Mouse (Mus musculus): ENCODE data around the gene Stard3nl.
"Not testable (repeated sequence)": the region's sequence is repeated elsewhere in the genome, so short reads cannot be mapped to it uniquely, and the experiment has no call there.

The Stard3nl gene

GRCm38 (mm10) chr13:19385226-19385625 lies 10.4 kb downstream of the Stard3nl start:
- DNase-seq (ENCODE audit: low spot score in 2 of 2): no peak

GRCm38 (mm10) chr13:19381112-19381828 lies 14.3 kb downstream of the Stard3nl start:
- no peak for DNase-seq (ENCODE audit: low spot score in 2 of 2)

DNA sequence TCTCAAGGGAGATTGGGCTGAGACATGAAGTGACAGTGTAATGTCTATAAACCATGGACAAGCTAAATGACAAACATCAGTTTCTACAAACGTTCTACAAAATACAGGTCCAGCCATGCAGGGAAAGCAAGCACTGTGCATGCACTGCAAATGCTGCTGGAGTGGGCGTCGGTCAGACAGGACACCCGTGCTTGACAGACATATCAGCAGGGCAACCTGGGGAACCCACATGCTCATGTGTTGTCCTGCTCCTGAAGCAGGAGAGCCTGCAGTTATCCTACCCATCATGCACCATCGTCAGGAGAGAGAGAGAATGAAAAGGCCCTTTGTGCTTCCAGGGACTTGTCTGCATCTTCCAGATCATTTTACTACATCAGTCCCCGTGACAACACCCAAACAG lies 16.3 kb downstream of the Stard3nl start:
- no peak for DNase-seq (ENCODE audit: low spot score in 2 of 2)

DNA sequence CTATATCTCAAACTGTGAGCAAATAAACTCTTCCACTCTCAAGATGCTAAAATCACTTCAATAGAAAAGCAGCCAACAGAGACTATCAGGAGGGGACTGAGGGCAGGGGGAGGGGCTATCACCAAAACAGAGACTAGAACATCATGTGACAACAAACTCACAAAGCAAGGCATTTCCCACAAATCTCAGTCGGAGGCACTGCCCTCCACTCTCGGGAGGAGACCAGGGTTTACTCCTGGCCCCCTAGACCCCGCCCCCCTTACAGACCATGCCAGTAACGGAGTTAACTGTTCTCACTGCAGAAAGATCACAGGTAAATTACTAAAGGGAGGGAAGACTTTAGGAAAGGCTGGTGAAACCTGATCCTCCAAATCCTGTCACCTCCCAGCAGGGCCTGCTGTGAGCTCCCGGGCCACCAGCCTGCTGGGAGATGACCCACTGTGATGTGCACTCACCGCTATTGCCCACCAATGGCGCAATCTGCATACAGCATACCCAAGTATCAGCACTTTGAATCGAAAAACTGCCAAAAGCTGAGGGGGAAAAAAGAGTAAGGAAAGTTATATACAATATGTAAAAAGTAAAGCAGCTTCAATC lies 23.4 kb downstream of the Stard3nl start:
- DNase-seq (ENCODE audit: low spot score in 2 of 2): no peak

- no peak for DNase-seq (ENCODE audit: low spot score in 2 of 2)
Observed at GRCm38 (mm10) chr13:19368817-19369216, 26.8 kb downstream of the Stard3nl start.

- DNase-seq (ENCODE audit: low spot score in 2 of 2): no peak
Observed at GRCm38 (mm10) chr13:19367536-19367935, 28.1 kb downstream of the Stard3nl start.

- DNase-seq (ENCODE audit: low spot score in 2 of 2): no peak
Observed at GRCm38 (mm10) chr13:19366866-19367265, 28.7 kb downstream of the Stard3nl start.

GRCm38 (mm10) chr13:19365596-19365995 lies 30.0 kb downstream of the Stard3nl start:
- peak in 1 of 2 experiments; percentile 55 for DNase-seq (ENCODE audit: low spot score in 2 of 2)

DNA sequence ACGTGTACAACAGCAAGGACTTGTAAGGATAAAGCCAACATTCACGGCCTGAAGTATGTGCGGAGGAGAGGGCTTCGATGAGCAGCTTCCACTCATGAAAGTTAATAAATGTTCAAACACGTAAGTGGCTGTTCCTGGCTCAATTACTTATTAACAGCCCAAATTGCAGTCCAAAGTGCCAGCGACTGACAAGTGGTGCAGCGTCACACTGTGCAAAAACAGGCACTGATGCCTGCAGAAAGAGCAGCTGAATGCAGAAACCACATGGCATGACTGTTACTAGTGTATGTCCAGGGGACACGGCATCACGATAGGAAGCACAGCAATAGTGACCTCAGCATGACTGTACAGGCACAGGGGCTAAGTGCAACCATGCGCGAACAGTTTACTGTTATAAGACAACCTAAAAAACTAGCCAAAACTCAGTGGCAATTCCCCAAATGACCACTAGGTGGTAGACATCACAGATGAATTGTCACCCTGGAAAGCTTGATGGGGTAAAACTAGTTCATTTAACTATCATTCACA lies 31.3 kb downstream of the Stard3nl start:
- peak; percentile 23 to 66 for DNase-seq (ENCODE audit: low spot score in 2 of 2)

- DNase-seq (ENCODE audit: low spot score in 2 of 2): no peak
Observed at GRCm38 (mm10) chr13:19362358-19362757, 33.2 kb downstream of the Stard3nl start.

DNA sequence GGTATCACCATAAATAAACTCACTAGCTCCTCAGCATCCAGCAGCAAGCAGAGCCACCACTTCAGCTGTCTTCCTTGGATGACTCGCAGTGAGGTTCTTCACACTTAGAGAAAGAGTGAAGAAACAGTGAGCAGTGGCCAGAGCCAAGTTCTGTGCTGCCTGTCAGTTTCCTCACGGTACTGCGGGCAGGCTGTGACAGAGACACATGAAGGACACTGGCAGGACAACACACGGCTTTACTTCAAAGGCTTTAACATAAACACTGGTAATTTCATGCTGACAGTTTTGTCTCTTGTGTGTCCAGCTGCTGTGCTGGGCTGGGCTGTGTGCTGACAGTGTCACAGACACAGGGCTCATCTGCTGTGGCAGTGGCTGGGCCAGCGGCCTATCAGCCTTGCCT lies 37.6 kb downstream of the Stard3nl start:
- DNase-seq (ENCODE audit: low spot score in 2 of 2): no peak

GRCm38 (mm10) chr13:19357301-19357700 lies 38.3 kb downstream of the Stard3nl start:
- DNase-seq (ENCODE audit: low spot score in 2 of 2): no peak

DNA sequence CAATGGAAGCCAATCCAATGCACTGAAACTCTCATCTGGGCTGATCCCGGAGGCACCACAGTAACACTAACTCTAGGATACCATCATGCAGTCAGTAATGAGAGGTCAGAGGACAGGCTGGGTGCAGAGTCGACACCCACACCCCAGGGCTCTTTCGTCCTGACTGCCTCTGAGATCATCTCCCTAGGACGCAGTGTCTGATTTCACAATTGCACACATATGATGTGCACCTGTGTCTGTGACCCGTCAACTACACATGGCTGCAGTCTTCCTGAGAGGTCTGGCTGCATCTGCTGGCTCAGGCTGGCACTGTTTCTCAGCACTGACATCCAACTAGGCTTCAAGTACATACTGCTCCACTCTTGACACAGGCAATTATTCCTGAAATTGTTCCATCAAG lies 38.9 kb downstream of the Stard3nl start:
- no peak for DNase-seq (ENCODE audit: low spot score in 2 of 2)

GRCm38 (mm10) chr13:19356120-19356519 lies 39.5 kb downstream of the Stard3nl start:
- DNase-seq (ENCODE audit: low spot score in 2 of 2): no peak

GRCm38 (mm10) chr13:19352795-19353194 lies 42.8 kb downstream of the Stard3nl start:
- no peak for DNase-seq (ENCODE audit: low spot score in 2 of 2)

DNA sequence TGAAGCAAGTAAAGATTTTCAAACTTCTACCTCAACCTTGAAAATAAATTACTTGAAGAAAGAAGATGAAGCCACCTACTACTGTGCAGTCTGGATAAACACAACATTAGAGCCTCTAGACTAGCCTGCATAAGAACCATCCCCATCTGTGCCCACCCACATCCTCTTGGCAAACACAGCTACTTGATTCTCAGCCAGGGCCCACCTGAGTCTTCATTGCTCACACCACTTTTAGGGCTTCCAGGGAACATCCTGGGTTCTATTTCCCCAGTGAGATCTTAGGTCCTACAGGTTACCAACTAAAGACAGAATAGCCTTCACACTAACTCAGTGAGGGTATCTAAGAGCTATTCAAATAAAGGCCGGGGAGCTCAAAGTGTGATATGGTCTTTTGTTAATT lies 55.2 kb downstream of the Stard3nl start:
- DNase-seq (ENCODE audit: low spot score in 2 of 2): not testable (repeated sequence)

GRCm38 (mm10) chr13:19336310-19336709 lies 59.3 kb downstream of the Stard3nl start:
- not testable (repeated sequence) for DNase-seq (ENCODE audit: low spot score in 2 of 2)
